Mouse (Mus musculus) heart, embryonic 11.5 days (tissue): ENCODE data around the gene Dmp1. TPM values are rescaled to one million over a fixed set of nuclear protein-coding genes. Genes with fewer than 3 reads are reported as not detected.

ENCODE experiments used
- ATAC-seq: fragments of 200-750 bp; cut with Nextera tagmentation; replicated peaks from 2 replicates; pipeline ENCODE4 v1.8.0; 2017; ENCODE audit warnings: moderate library complexity; ENCODE audit not compliant: insufficient number of reproducible peaks, low FRiP score, low TSS enrichment
- H3K27ac ChIP-seq: fragments of 300-500 bp; sonication (generic); 2 replicates; pipeline ENCODE4 v1.5.1; 2014; ENCODE audit warnings: mild to moderate bottlenecking, low read depth, low read length
- H3K27me3 ChIP-seq: fragments of 300-500 bp; sonication (generic); 2 replicates; pipeline ENCODE4 v1.6.1; 2014; ENCODE audit warnings: mild to moderate bottlenecking, low read length, mixed read lengths; ENCODE audit not compliant: control insufficient read depth, insufficient read depth
- H3K36me3 ChIP-seq: fragments of 300-500 bp; sonication (generic); 2 replicates; pipeline ENCODE4 v1.6.1; 2014; ENCODE audit warnings: mild to moderate bottlenecking, low read length, moderate library complexity, mixed read lengths; ENCODE audit not compliant: control insufficient read depth, insufficient read depth
- H3K4me1 ChIP-seq: fragments of 300-500 bp; sonication (generic); 2 replicates; pipeline ENCODE4 v1.6.1; 2014; ENCODE audit warnings: low read length; ENCODE audit not compliant: control insufficient read depth, insufficient read depth
- H3K4me2 ChIP-seq: fragments of 300-500 bp; sonication (generic); 2 replicates; pipeline ENCODE4 v1.6.1; 2014; ENCODE audit warnings: mild to moderate bottlenecking, moderate library complexity
- H3K4me3 ChIP-seq: fragments of 300-500 bp; sonication (generic); 2 replicates; pipeline ENCODE4 v1.5.1; 2014; ENCODE audit warnings: low read depth, low read length
- H3K9ac ChIP-seq: fragments of 300-500 bp; sonication (generic); 2 replicates; pipeline ENCODE4 v1.6.1; 2014; ENCODE audit warnings: mild to moderate bottlenecking, low read depth, low read length, moderate library complexity
- H3K9me3 ChIP-seq: fragments of 300-500 bp; sonication (generic); replicated peaks from 2 replicates; pipeline ENCODE4 v1.6.1; 2016; ENCODE audit warnings: low read length; ENCODE audit not compliant: control insufficient read depth
- WGBS: fragments of 180-500 bp; shearing (Covaris S2); extraction: QIAGEN DNeasy Blood & Tissue Kit; methylation state at CpG from one replicate; pipeline ENCODE4 v1.1.7; 2014; ENCODE audit not compliant: insufficient replicate concordance; 5-methylcytosine and 5-hydroxymethylcytosine counted together
- polyA plus RNA-seq: library from polyadenylated mRNA; unstranded; fragments of >200 nt; fragmentation: Nextera tagmentation; extraction: Ambion mirVana; gene quantifications from 2 replicates; pipeline ENCODE4 v1.2.1, GENCODE M21; 2014

Gene Dmp1
- polyA plus RNA-seq, 1 experiment from 2014 or later = not detected

DNA sequence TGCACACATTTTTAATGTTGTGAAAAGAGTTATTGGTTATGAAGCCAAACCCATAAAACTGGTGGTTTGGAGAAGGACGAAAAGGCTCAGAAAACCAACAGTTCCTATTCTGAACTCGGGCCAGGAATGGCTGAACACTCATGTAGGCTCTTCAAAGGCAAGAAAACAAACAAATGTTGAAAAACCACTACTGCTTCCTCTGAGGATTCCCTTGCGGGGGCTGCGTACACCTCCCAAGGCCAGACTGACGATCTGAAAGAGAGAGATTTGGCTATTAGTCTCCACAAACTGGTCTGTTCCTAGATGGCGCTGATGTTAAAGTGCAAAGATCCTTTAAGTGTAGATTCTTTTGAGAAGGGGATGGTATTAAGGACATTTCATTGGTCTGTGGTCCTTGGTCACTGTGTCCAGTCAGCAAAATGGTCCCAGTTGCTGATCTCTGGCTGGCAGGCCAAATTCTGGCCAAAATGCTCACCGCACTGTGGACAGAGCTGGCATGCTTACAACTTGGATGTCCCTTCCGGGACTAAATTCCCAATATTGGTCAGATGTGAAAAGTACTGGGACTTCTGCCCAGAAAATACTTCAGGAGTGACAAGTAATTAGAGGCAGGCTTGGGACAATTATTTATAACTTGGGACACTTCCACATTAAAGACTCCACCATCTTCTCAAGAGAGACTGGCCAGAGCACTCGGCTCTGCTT, 37.4 kb downstream of the Dmp1 start:
- no peaks in the 10 kb centered on the region for H3K9me3 ChIP-seq
- no peak overlapping the region for H3K4me3 ChIP-seq
- ATAC-seq = no peak
- H3K27me3 ChIP-seq = no peaks in the 10 kb centered on the region
- no peak overlapping the region for H3K9ac ChIP-seq
- H3K4me1 ChIP-seq = no peaks in the 10 kb centered on the region
- no peak overlapping the region for H3K27ac ChIP-seq
- H3K36me3 ChIP-seq = no peaks in the 10 kb centered on the region
- WGBS = 78% methylated on average over 9 of the region's 9 CpGs
- H3K4me2 ChIP-seq = no peak overlapping the region

DNA sequence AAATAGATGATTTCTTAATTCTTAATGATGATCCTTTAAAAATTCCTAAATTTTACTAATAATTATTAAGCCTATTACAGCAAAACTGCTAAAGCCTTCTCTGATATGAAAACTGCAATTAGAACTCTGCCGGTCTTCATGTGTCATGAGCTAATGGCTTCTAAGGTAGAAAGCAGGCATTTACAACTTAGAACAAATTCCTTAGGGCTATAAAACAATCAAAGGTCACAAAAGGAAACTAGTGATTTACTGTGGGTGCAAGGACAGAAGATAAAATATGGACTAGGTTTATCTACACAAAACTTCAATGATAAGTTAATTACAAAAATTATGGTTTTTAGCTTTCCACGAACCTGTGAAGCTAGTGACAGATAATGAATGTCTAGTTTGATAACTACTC, 41.8 kb downstream of the Dmp1 start:
- no peak overlapping the region for H3K9ac ChIP-seq
- H3K36me3 ChIP-seq = no peaks in the 10 kb centered on the region
- ATAC-seq = no peak
- no peaks in the 10 kb centered on the region for H3K4me1 ChIP-seq
- H3K4me3 ChIP-seq = no peak overlapping the region
- no peak overlapping the region for H3K4me2 ChIP-seq
- no peaks in the 10 kb centered on the region for H3K9me3 ChIP-seq
- 70% methylated on average over 2 of the region's 2 CpGs for WGBS
- H3K27me3 ChIP-seq = no peaks in the 10 kb centered on the region
- no peak overlapping the region for H3K27ac ChIP-seq

DNA sequence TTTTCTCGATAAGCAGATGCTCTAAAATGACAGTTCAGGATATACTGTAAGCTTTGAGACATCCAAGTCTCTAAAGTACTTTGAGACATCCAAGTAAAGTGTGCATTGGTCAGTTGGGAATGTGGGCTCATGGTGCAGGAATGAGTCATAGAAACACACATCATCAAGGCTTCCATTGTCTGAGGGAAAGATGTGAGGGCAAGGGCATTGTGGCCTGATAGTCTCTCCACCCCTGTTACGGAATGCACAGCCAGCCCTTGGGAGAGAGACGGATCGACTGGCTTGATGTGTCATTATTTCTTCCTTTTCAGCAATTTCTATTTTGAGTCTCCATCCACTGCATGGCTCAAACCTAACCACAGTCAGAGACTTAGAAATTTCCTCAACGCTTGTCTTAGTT, 49.4 kb downstream of the Dmp1 start:
- ATAC-seq = no peak
- WGBS = 71% methylated on average over 5 of the region's 5 CpGs
- H3K4me2 ChIP-seq = no peak overlapping the region
- H3K4me3 ChIP-seq = no peak overlapping the region
- no peaks in the 10 kb centered on the region for H3K36me3 ChIP-seq
- no peaks in the 10 kb centered on the region for H3K27me3 ChIP-seq
- no peaks in the 10 kb centered on the region for H3K4me1 ChIP-seq
- no peak overlapping the region for H3K9ac ChIP-seq
- H3K27ac ChIP-seq = no peak overlapping the region
- no peaks in the 10 kb centered on the region for H3K9me3 ChIP-seq

DNA sequence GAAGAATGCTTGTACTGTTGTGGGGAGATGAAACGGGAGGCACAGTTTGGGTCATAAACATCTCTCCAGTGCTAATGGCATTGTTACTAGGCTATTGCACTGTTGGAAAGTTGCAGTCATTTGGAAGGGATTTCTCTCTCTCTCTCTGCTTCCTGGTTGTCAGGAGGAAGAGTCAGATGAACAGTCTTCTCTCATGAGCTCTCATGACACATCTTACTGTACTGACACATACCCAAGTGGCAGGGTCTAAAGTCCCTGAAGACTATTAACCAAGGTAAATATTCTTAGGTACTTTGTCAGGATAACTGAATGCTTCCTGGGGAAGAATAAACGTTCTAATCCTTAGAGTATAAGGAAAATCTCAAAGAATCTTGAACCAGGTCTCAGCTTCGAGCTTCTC, 54.2 kb downstream of the Dmp1 start:
- ATAC-seq = no peak
- Histone ChIP-seq H3K4me1 (no peaks in the 10 kb centered on the region), H3K27ac (no peak overlapping the region), H3K27me3 (no peaks in the 10 kb centered on the region), H3K9ac (no peak overlapping the region), H3K4me2 (no peak overlapping the region), H3K9me3 (no peaks in the 10 kb centered on the region), H3K36me3 (no peaks in the 10 kb centered on the region), H3K4me3 (no peak overlapping the region)
- WGBS = 62% methylated on average over 3 of the region's 3 CpGs

DNA sequence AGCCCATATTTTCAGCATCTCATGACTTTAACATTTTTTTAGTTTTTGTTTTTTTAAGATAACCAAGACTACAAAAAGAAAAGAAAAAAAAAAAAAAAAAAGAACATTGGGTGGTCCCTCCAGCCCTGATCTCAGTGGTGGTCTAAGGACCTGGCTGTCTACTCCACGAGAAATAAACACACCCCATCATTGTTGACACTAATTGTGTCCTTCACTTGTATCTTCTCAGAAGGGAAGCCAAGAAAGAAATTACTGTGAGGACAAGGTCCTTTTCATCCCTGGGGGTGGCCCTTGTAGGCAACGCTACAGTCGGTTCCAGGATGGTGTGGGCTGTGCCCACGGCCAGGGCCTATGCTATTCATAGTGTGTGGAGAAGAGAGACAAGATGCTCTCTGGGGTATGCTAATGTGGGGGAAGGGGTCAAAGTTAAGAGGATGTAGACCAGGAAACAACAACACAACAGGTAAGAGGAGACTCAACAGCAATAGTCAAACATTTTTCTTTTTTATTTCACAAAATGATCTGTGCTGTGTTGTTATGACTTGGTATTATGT, 59.6 kb downstream of the Dmp1 start:
- H3K27ac ChIP-seq = no peak overlapping the region
- no peak overlapping the region for H3K9ac ChIP-seq
- H3K4me1 ChIP-seq = no peaks in the 10 kb centered on the region
- H3K27me3 ChIP-seq = no peaks in the 10 kb centered on the region
- H3K4me3 ChIP-seq = no peak overlapping the region
- WGBS = 76% methylated on average over 4 of the region's 4 CpGs
- ATAC-seq = no peak
- no peak overlapping the region for H3K4me2 ChIP-seq
- no peaks in the 10 kb centered on the region for H3K36me3 ChIP-seq
- no peaks in the 10 kb centered on the region for H3K9me3 ChIP-seq

DNA sequence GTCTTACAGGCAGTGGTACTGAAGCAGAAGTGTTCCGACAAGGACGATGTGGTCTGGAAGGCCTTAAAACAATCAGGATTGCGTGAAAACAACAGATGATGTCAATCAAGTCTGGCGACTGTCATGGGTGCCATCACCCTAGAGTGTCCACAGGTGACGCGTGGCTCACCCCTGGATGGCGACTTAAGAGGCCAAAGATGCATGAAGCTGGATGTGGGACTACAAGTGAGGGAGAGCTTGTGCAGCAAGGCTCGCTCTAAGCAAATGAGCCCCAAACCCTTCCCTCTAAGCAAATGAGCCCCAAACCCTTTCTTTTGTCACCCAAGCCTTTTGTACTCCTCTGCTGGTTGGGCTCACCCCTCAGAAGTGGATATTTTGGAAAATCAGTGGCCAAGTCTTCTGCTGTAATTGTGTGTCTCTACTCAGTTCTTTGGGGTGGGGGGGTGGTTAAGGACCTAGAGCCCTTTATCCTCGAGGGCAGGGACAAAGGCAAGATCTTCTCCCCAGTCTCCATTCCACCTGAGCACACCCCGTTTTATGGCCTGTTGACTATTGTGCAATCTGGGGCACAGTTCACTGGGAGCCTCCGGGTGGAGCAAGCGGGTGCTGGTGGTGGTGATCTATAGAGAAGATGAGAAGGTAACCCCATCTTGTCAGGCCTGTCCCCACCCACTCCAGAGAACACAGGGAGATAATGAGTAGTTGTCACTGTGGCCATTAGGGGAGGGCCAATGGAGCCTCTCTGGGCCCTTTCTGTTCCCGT, 60.8 kb downstream of the Dmp1 start:
- Histone ChIP-seq H3K27ac (no peak overlapping the region), H3K9ac (no peak overlapping the region), H3K4me3 (no peak overlapping the region), H3K27me3 (no peaks in the 10 kb centered on the region), H3K9me3 (no peaks in the 10 kb centered on the region), H3K4me2 (no peak overlapping the region), H3K4me1 (no peaks in the 10 kb centered on the region), H3K36me3 (no peaks in the 10 kb centered on the region)
- 79% methylated on average over 13 of the region's 13 CpGs for WGBS
- no peak for ATAC-seq

Other genes with a start within 250 kb of the Dmp1 start
- 0.20 TPM in 1 of 2 replicates, not detected in the other for gene Hsd17b13, start 225.2 kb upstream of the Dmp1 start, polyA plus RNA-seq
- 4.2 and 5.3 TPM in 2 replicates for gene Hsd17b11, start 180.7 kb upstream of the Dmp1 start, polyA plus RNA-seq
- gene Nudt9, start 156.3 kb upstream of the Dmp1 start, polyA plus RNA-seq = 51.8 and 53.5 TPM in 2 replicates
- not detected in 2 replicates for gene Gm17660, start 125.0 kb upstream of the Dmp1 start, polyA plus RNA-seq
- 18.2 and 21.8 TPM in 2 replicates for gene Sparcl1, start 88.9 kb upstream of the Dmp1 start, polyA plus RNA-seq
- not detected in 2 replicates for gene Dspp, start 31.9 kb upstream of the Dmp1 start, polyA plus RNA-seq
- gene Ibsp, start 96.6 kb downstream of the Dmp1 start, polyA plus RNA-seq = not detected in 2 replicates
- gene Mepe, start 122.7 kb downstream of the Dmp1 start, polyA plus RNA-seq = not detected in 2 replicates
- 1.3 and 2.3 TPM in 2 replicates for gene Spp1, start 232.5 kb downstream of the Dmp1 start, polyA plus RNA-seq